Mouse (Mus musculus): ENCODE data around the gene Oas1c.
"Not testable (repeated sequence)": the region's sequence is repeated elsewhere in the genome, so short reads cannot be mapped to it uniquely, and the experiment has no call there.

The Oas1c gene

GRCm38 (mm10) chr5:120811951-120812819 is at the start of gene Oas1c:
Gene Oas1c (minus strand): TSS chr5:120812514.
- DNase-seq = peak; percentile 90

DNA sequence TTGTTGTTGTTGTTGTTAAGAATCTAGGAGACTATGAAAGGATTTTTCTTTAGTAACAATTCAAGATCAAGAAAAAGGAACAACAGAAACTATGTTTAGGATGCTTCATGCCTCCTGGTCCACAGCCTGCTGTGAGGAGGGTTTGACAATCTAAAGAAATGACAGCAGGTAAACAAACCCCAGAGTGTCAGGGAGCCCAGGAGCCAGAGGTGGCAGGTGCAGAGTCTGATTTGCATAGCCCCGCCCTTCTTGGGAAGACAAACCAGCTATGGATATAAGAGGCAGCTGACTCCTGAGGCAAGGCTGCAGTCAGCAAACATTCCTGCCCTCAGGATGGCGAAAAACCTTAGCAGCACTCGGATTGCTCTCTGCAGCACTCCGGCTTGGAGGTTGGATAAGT is 48.8 kb upstream of the Oas1c start, which contains the start of gene Oas1h:
TSS of gene Oas1h (plus strand) at position 301 of the 400 bp plus-strand sequence.
- DNase-seq = no peak

GRCm38 (mm10) chr5:120859241-120859640 is 46.9 kb upstream of the Oas1c start:
- no peak for DNase-seq

DNA sequence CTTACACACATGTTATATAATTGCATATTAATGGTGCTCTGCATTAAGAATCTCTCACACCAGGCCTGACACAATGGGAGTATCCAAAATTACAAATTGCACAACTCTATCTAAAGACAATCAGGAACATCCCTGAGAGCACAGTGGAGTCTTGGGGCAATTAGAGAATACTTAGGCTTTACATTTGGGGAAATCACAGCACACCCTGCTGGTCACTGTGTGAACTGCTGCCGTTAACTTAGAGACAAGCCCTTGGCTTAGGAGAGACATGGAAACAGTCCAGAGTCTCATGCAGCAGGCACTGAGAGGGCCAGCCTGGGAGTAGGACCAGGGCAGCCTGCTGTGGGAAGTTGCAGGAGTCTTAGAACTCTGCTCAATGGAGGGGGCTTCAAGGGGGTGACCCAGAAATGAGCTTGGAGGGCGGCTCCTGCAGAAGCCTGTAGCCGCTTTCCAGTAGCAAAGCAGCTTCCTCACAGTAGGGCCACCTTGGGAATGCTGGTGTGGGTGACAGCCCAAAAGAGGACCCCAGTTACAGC is 37.4 kb upstream of the Oas1c start:
- DNase-seq = peak; percentile 47

- DNase-seq = no peak
Measured at GRCm38 (mm10) chr5:120847067-120847466, 34.8 kb upstream of the Oas1c start, which contains the start of gene Oas1f. Gene Oas1f (plus strand): TSS chr5:120847367.

DNA sequence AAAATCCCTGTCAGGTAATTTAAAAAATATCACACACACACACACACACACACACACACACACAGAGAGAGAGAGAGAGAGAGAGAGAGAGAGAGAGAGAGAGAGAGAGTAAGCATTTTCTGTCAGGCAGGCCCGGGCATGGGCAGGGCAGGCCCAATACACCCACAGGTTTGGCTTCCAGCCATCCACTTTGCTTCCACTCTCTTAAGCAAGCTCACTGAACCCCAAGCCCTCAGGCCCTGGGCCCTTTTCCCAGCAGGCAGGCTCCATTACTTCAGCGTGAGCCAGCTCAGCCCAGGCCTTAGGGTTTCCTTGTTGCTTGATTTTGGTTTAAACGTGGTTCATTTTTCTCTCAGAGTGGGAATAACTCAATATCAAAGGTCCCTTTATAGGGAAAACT is 32.4 kb upstream of the Oas1c start:
- peak; percentile 31 for DNase-seq

- peak; percentile 68 for DNase-seq
Measured at GRCm38 (mm10) chr5:120836731-120837585, 24.6 kb upstream of the Oas1c start.

DNA sequence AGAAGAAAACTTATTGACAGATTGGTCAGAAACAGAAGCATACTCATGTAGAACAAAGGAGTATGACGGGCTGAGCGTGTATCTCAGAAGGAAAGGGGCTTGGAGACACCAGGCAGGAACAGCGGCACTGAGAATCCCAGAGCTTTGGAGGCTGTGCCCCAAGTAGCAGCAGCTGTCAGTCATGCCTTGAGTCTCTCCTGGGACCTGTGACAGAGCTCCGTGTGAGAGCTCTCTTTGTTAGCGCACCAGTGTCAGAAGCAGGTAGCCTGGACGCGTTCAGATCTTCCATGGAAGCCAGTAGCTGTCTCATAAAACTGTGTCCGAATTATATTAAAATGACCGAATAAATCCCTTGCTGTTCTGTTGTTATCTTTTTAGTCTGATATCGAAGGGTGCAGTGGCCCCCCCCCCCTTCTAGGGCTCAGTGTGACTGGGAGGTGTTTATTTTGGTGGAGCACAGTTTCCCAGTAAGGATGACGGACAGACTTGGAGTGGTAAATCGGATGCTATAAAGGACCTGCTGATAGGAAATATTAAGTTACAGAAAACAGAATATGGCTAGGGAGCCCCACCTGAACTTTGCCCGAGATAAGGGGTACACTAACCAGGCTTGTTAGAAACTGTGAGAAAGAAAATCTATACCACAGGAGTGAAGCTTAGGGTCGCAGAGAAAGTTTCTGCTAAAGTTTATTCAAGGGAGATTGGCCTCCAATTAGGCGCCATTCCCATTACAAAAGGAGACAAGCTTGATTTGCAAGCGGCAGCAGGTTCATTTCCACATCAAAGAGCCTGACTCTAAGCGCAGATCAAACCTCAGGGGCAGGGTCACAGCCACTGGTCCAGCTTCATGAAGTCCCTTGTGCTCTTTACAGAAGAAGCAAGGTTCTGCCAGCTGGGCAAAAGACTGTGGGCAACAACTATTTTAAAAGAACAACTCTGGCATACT is 21.3 kb upstream of the Oas1c start:
- no peak for DNase-seq

- no peak for DNase-seq
Measured at GRCm38 (mm10) chr5:120831031-120831430, 18.7 kb upstream of the Oas1c start.

GRCm38 (mm10) chr5:120818999-120819398 is 6.7 kb upstream of the Oas1c start:
- no peak for DNase-seq

DNA sequence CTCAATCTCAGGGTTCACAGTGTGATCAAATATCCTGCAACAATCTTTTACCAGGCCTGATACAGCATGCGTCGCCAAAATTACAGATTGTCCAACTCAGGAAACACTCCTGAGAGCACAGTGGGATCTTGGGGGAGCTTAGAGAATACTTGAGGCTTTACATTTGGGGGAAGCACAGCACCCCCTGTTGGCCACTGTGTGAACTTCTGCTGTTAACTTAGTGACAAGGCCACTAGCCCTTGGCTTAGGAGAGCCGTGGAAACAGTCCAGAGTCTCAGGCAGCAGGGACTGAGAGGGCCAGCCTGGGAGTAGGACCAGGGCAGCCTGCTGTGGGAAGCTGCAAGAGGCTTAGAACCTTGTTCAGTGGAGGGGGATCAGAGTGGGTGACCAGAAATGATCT is 3.6 kb upstream of the Oas1c start:
- DNase-seq = peak; percentile 22

- DNase-seq = no peak
Measured at GRCm38 (mm10) chr5:120813023-120813422, 709 bp upstream of the Oas1c start.

GRCm38 (mm10) chr5:120809171-120809570 is 3.1 kb downstream of the Oas1c start:
- no peak for DNase-seq

GRCm38 (mm10) chr5:120806458-120806857 is 5.9 kb downstream of the Oas1c start:
- DNase-seq = peak; percentile 65

GRCm38 (mm10) chr5:120803596-120803995 is 8.7 kb downstream of the Oas1c start:
- DNase-seq = no peak

GRCm38 (mm10) chr5:120798943-120799342 is 13.4 kb downstream of the Oas1c start:
- DNase-seq = not testable (repeated sequence)

DNA sequence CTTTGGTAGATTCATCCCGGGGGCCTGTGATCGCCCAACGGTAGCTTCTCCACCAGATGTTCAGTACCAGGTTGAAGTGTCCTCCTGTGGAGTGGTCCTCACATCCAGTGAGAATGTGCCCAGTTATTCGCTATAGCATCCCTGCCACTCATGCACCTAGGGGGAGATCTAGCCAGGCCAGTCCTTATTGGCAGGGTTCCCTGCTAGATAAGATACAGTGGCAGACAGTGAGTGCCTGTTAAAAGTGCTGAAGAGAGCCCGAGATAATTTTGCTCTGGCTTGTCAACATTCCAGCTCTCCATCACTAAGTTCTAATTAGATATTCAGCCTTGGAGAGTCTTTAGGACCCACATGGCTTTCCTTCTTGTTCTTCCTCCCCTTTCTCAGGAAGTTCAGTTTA is 14.2 kb downstream of the Oas1c start:
- not testable (repeated sequence) for DNase-seq

DNA sequence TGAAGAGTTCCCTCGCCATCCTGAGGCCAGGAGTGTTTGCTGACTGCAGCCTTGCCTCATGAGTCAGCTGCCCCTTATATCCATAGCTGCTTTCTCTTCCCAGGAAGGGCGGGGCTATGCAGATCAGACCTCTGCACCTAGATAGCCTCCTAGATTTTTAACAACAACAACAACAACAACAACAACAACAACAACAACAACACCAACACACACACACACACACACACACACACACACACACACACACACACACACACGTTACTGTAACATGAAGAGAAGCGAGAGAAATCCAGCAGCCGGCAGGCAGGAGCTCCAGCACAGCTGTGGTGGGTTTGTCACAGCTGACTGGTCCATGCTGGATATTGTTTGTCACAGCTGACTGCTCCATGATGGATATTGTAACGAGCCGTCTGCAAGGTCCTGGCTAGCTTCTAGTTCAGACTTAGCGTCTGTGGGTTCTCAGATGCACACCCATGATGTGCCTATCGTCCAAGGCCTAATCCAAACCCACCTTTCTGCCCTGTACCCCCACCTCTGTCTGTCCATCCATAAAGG is 16.8 kb downstream of the Oas1c start, which contains the start of gene Oas1e:
TSS of gene Oas1e (minus strand) at position 51 of the 555 bp plus-strand sequence.
- DNase-seq = not testable (repeated sequence)

- DNase-seq = peak; percentile 59
Measured at GRCm38 (mm10) chr5:120793043-120793442, 19.3 kb downstream of the Oas1c start.

- no peak for DNase-seq
Measured at GRCm38 (mm10) chr5:120787042-120787441, 25.3 kb downstream of the Oas1c start.

DNA sequence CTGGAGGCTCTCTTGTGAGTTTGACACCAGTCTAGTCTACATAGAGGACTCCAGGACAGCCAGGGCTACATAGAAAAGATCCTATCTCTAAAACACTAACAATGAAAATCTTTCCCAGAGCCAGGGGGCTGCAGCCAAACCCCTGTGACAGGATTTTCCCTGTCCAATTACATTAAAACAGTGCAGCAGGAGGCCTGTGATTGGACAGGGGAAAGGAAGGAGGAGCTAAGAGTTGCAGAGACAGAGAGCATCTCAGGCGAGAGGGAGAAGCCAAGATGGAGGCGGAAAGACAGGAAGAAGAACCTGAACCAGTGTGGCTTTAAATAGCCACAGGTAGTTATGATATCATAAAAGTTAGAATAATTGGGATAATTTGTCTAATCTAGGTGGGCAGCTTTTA is 29.9 kb downstream of the Oas1c start:
- DNase-seq = no peak

GRCm38 (mm10) chr5:120781646-120782045 is 30.7 kb downstream of the Oas1c start:
- no peak for DNase-seq
